Mouse (Mus musculus) skeletal muscle tissue, adult 2 months (tissue): ENCODE data around the gene Calml3.
"Not testable (repeated sequence)": the region's sequence is repeated elsewhere in the genome, so short reads cannot be mapped to it uniquely, and the experiment has no call there.

Experiments used
- DNase-seq: peaks from one replicate; pipeline ENCODE4 v3.0.0-alpha.2; 2012; ENCODE audit warnings: low read depth, low spot score

Calml3 gene

GRCm38 (mm10) chr13:3804186-3804585, at the start of gene Calml3:
TSS of gene Calml3 (minus strand) at chr13:3804316.
- no peak for DNase-seq

GRCm38 (mm10) chr13:3850330-3850729, 46.2 kb upstream of the Calml3 start:
- no peak for DNase-seq

GRCm38 (mm10) chr13:3840662-3841061, 36.5 kb upstream of the Calml3 start:
- not testable (repeated sequence) for DNase-seq

GRCm38 (mm10) chr13:3837312-3837807, 33.2 kb upstream of the Calml3 start, which contains the start of gene Calm4:
TSS of gene Calm4 (plus strand) at chr13:3837757.
- DNase-seq = not testable (repeated sequence)

DNA sequence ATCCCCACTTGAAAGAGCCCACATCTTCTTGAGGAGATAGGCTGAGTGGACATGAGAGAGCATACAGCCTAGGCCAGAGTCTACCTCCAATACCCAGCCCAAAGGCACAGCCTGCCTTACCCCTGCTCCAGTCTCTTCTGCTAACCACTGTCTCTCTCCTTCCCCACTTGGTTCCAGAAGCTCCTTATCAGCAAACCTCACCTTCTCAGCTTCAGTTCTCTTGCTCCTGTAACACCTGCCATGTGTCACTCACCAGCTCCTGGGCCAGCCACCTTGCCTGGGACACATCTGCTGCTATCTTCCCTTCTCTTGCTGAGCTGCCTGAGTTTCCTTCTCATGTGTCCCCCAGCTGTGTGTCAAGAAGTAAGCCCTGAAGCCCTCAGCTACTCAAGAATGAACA, 29.5 kb upstream of the Calml3 start:
- not testable (repeated sequence) for DNase-seq

- no peak for DNase-seq
Measured at GRCm38 (mm10) chr13:3832450-3832849, 28.3 kb upstream of the Calml3 start.

- DNase-seq = no peak
Measured at GRCm38 (mm10) chr13:3831994-3832393, 27.9 kb upstream of the Calml3 start.

GRCm38 (mm10) chr13:3831546-3831945, 27.4 kb upstream of the Calml3 start:
- no peak for DNase-seq

DNA sequence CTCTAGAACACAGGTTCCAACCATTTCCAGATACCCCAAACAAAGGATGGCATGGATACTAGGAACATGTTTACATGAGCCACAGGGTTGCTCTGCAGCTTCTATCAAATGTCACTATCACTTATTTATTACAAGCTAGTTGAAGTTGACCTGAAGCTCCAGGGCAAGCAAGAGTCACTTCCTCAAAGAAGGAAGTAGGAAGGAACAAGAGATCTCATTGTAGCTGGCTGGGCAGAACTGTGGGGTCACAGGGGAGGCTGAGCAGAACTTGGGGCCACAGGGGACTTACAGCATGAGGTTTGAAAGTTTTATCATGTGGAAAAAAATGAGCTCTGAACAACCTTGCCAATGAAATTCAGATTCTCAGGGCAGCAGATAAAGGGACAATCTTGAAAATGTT, 21.6 kb upstream of the Calml3 start:
- no peak for DNase-seq

- no peak for DNase-seq
Measured at GRCm38 (mm10) chr13:3822105-3822504, 18.0 kb upstream of the Calml3 start.

GRCm38 (mm10) chr13:3818740-3819076, 14.6 kb upstream of the Calml3 start:
- no peak for DNase-seq

DNA sequence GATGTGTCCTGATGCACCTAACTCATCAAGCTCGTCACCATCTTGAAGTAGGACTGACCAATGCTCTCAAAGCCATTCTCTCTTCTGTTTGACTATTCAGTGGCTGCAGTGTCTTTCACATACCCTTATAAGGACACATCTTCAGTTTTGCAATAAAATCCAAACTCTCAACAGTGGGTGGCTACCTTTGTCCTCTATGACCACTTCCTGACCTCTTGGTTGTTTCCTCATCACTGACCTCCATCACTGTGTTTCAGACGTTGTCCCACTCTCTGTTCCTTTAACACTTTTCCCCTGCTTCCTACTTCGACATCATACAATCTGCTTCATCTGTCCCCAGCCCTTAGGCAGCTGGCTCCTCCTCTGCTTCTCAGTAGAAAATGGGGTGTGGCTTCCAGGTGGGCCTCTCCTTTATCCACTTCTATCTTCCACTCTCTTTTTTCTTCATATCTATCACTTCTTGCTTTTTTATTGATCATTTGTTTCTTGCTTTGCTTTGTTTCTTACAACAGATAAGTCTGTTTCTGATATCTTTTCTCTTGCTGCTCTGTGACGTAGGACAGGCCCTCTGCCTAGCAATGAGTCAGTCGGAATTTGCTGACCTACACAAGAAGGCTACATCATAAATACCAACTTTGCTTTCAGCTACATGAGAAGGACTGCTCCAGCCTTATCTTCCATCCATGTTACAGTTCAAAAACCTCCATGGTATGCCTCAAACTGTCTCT, 14.1 kb upstream of the Calml3 start:
- no peak for DNase-seq

GRCm38 (mm10) chr13:3807131-3807827, 3.2 kb upstream of the Calml3 start:
- DNase-seq = no peak

- DNase-seq = no peak
Measured at GRCm38 (mm10) chr13:3805638-3806037, 1.5 kb upstream of the Calml3 start.

- DNase-seq = no peak
Measured at GRCm38 (mm10) chr13:3805132-3805531, 1.0 kb upstream of the Calml3 start.

GRCm38 (mm10) chr13:3799386-3799785, 4.7 kb downstream of the Calml3 start:
- DNase-seq = no peak

DNA sequence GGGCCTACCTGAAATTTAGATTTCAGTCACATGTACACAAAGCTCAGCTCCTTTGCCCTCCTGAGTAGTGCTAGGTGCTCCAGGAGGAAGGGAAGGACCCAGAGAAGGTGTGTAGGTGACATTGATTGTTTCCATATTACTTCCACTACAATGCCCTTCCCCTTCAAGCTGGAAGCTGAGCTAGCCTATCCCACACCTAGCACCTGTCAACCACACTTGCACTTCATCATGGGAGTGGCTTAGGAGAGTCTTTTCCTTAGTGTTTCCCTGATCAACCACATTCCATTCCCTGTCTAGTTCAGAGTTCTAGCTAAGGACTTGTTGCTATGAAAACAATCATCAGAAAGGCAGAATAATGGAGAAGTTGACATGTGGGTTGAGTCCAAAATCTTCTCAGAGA, 5.4 kb downstream of the Calml3 start:
- no peak for DNase-seq

- DNase-seq = no peak
Measured at GRCm38 (mm10) chr13:3796649-3797048, 7.5 kb downstream of the Calml3 start.

GRCm38 (mm10) chr13:3789531-3789930, 14.6 kb downstream of the Calml3 start:
- no peak for DNase-seq

DNA sequence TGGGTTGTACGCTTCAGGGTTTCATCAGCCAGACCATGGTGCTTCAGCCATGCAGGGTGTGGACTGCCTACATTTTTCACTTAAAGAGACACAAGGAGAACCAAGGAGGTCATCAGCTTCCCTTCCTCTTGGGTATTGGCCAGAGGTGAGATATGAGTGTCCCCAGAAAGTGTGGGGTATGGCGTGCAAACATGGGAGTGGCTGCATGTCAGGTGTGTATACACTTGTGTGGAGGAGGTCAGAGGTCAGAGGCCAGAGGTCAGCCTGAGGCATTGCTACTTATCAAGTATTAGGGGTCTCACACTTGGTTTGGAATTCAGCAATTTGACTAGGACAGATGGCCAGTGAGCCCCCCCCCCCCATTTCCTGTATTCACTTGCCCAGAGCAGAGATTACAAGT, 15.5 kb downstream of the Calml3 start:
- DNase-seq = no peak

- no peak for DNase-seq
Measured at GRCm38 (mm10) chr13:3787644-3788043, 16.5 kb downstream of the Calml3 start.

GRCm38 (mm10) chr13:3787102-3787501, 17.0 kb downstream of the Calml3 start:
- DNase-seq = no peak

GRCm38 (mm10) chr13:3783621-3784020, 20.5 kb downstream of the Calml3 start:
- no peak for DNase-seq
